Mouse (Mus musculus) testis, adult 2 months (tissue): ENCODE measurements at regions not wholly inside any gene's neighbourhood (a gene's known extent, or its start where the extent isn't known, plus 50 kb on each side); places are given as distances from the start of the nearest gene placed in this dataset.

Experiments
- H3K27ac ChIP-seq: fragments of 200-500 bp; 2 replicates; pipeline ENCODE4 v1.5.1; 2012; ENCODE audit warnings: low read depth, low read length; ENCODE audit not compliant: control insufficient read depth, insufficient read depth
- H3K27me3 ChIP-seq: fragments of 200-500 bp; 2 replicates; pipeline ENCODE4 v1.6.1; 2012; ENCODE audit warnings: mild to moderate bottlenecking, low read length, moderate library complexity; ENCODE audit not compliant: control insufficient read depth, insufficient read depth
- H3K36me3 ChIP-seq: fragments of 200-500 bp; 2 replicates; pipeline ENCODE4 v1.6.1; 2012; ENCODE audit warnings: mild to moderate bottlenecking, low read length; ENCODE audit not compliant: control insufficient read depth, insufficient read depth
- H3K4me1 ChIP-seq: fragments of 200-500 bp; 2 replicates; pipeline ENCODE4 v1.6.1; 2012; ENCODE audit warnings: low read length; ENCODE audit not compliant: control insufficient read depth, insufficient read depth
- H3K4me3 ChIP-seq: fragments of 200-500 bp; 2 replicates; pipeline ENCODE4 v1.5.1; 2012; ENCODE audit warnings: low read depth, mild to moderate bottlenecking, low read length, moderate library complexity, mixed read lengths; ENCODE audit not compliant: control insufficient read depth
- CTCF ChIP-seq: fragments of 200-500 bp; IDR thresholded peaks from 2 replicates; pipeline ENCODE4 v1.5.1; 2012; ENCODE audit warnings: low read depth, mild to moderate bottlenecking, inconsistent platforms, low read length, moderate library complexity; ENCODE audit not compliant: control insufficient read depth, insufficient read depth, insufficient replicate concordance
- POLR2A ChIP-seq: fragments of 200-500 bp; IDR thresholded peaks from 2 replicates; pipeline ENCODE4 v1.6.1; 2012; ENCODE audit warnings: low read depth, mild to moderate bottlenecking, inconsistent platforms, low read length, moderate library complexity; ENCODE audit not compliant: control insufficient read depth

DNA sequence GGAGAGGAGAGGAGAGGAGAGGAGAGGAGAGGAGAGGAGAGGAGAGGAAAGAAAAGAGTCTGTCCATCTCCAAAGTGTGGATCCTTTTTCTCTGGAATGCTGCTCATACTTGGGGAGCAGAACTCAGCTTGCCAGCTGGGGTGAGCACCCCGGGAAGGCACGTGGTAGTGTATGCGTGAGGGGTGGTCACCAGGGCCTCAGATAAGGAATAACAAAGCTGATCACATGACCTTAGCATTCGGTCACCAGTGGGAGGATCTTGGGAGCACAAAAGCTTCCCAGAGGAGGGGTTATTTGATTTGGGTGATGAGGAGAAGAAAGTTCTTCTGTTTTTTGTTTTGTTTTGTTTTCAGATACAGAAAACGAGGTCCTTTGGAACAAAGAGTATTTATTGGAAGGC, 69.4 kb upstream of the Tle3 start:
- H3K27ac ChIP-seq: no peak overlapping the region
- no peaks in the 10 kb centered on the region for H3K4me1 ChIP-seq
- no peaks in the 10 kb centered on the region for H3K27me3 ChIP-seq
- H3K36me3 ChIP-seq: no peaks in the 10 kb centered on the region
- no peak overlapping the region for H3K4me3 ChIP-seq
- TF ChIP-seq POLR2A (no peak), CTCF (no peak)

GRCm38 (mm10) chr9:61306306-61306705, 65.9 kb upstream of the Tle3 start:
- no peak for TF ChIP-seq CTCF
- TF ChIP-seq POLR2A: no peak
- Histone ChIP-seq H3K4me3 (no peak overlapping the region), H3K36me3 (no peaks in the 10 kb centered on the region), H3K27ac (no peak overlapping the region), H3K27me3 (no peaks in the 10 kb centered on the region), H3K4me1 (no peaks in the 10 kb centered on the region)

DNA sequence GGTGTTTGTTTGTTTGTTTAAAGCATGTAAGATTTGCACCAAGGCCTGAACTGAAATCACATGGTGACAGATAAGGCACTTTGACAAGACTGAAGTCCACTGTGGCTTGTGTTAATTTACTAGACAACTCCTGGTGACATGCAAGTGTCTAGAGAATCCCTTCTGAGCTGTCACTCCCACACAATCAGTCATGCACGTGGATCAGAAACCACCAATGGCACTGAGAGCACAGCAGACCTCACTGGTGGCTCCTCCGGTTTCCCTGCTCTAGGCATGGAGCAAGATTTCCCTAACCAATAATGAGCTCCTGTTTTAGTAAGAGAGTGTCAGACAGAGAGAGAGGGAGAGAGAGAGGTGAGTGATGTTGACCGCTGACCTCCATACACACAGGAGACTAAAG, 63.1 kb upstream of the Tle3 start:
- no peaks in the 10 kb centered on the region for H3K36me3 ChIP-seq
- H3K27me3 ChIP-seq: no peaks in the 10 kb centered on the region
- no peaks in the 10 kb centered on the region for H3K4me1 ChIP-seq
- H3K27ac ChIP-seq: no peak overlapping the region
- TF ChIP-seq POLR2A: no peak
- H3K4me3 ChIP-seq: no peak overlapping the region

- Histone ChIP-seq H3K4me1 (no peaks in the 10 kb centered on the region), H3K27ac (no peak overlapping the region), H3K4me3 (no peak overlapping the region), H3K36me3 (no peaks in the 10 kb centered on the region), H3K27me3 (no peaks in the 10 kb centered on the region)
- TF ChIP-seq CTCF (no peak), POLR2A (no peak)
Measured at GRCm38 (mm10) chr9:61309768-61310493, 62.2 kb upstream of the Tle3 start.

DNA sequence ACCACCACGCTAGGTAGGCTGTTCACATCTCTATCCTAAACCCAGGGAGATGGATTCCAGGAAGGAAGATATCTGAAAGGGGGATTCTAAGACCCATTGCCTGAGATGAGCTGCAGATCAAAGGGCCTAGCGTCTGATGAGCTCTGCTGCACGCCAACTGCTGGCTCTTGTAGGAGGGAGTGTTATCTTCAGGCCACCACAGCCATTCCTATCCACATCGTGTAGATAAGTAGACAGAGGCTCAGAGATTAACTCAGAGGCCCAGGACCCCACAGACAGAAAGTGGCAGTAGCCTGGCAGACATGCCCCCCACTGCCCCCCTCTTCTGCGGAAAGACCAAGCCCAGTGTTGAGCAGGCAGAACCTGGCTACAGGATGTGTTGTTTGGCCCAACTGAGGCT, 61.6 kb upstream of the Tle3 start:
- Histone ChIP-seq H3K4me3 (no peak overlapping the region), H3K36me3 (no peaks in the 10 kb centered on the region), H3K27ac (no peak overlapping the region), H3K4me1 (no peaks in the 10 kb centered on the region), H3K27me3 (no peaks in the 10 kb centered on the region)
- TF ChIP-seq CTCF: no peak
- TF ChIP-seq POLR2A: no peak

DNA sequence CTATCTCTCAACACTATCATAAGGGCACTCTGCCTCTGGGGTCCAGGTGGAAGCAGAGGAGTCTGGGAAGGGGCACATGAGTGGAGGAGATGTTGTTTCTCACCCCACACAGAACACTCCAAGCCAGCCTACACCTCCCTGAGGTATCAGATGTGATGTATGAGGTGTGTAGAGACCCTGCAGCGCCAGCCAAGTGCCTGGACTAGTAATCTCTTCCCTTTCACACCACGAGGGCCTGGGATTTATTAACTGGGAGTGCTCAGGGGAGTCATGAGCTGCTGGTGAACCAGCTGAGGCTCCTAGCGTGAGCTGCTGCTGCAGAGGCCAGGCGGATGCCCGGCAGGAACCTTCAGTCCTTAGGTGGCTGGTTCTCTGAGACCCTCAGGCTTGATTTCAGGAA, 60.6 kb upstream of the Tle3 start:
- Histone ChIP-seq H3K4me3 (no peak overlapping the region), H3K27ac (no peak overlapping the region), H3K27me3 (no peaks in the 10 kb centered on the region), H3K36me3 (no peaks in the 10 kb centered on the region), H3K4me1 (no peaks in the 10 kb centered on the region)
- TF ChIP-seq POLR2A (no peak), CTCF (no peak)

DNA sequence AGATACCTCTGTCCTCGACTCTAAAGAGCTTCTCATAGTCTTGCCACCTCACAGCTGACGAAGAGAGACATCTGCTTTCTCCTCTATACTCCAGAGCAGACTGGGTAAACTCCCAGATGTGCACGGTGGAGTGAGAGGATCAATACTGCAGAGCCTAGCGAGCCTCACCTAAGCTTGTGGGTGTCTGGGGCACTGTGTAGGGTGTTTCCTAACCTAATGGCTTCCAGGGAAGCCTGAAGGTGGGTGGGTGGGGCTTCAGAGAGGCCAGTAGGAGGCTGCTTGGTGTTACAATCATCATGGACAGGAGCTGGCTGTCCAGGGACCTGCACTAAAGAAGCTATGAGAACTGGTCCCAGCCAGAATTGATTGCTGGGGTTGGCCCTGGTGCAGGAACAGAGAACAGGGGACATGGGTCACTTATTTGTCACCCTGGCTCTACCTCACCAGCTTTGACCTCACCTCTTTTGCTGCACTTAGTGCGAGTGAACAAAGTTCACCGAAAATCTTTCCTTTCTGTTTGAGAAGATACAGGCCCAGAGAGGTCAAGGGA, 57.5 kb upstream of the Tle3 start:
- Histone ChIP-seq H3K27ac (no peak overlapping the region), H3K36me3 (no peaks in the 10 kb centered on the region), H3K27me3 (no peaks in the 10 kb centered on the region), H3K4me1 (no peaks in the 10 kb centered on the region), H3K4me3 (no peak overlapping the region)
- TF ChIP-seq CTCF (no peak), POLR2A (no peak)
